In the genomic region with DNA sequence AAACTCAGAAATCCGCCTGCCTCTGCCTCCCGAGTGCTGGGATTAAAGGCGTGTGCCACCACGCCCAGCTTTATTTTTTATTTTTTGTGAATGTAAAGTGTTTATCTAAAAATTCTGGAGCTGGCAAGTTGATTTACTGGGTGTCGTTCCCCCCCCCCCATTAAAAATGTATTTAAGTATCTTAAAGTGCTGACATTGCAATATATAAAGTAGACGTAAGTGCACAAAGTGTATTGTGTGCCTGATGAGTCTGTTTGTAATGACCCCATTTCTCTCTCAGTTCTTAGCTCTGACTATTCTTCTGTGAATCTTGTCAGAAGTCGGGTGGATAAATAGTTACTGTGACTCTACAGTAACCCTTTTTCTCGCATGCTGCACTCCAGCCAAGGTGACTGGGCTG, we compare ENCODE assay signal across 20 mouse cellular contexts. TPM values are rescaled to one million over a fixed set of nuclear protein-coding genes. Genes with fewer than 3 reads are reported as not detected.
"Had no signal": no experiment of that assay in that cellular context is flagged by ENCODE, and none has a peak within 500 bp of the region (broad histone marks: within the 10 kb centered on the region; RNA-seq: fewer than 3 reads in every experiment).

No protein-coding gene starts in this region.

- H3K9me3 ChIP-seq: neural tube, embryonic 15.5 days; stomach, embryonic 15.5 days had no signal

- H3K27me3 ChIP-seq: neural tube, embryonic 15.5 days; stomach, embryonic 15.5 days had no signal

- H3K4me1 ChIP-seq: stomach, embryonic 15.5 days had no signal

- H3K4me3 ChIP-seq: neural tube, embryonic 15.5 days; stomach, embryonic 15.5 days had no signal

- H3K27ac ChIP-seq: neural tube, embryonic 15.5 days; stomach, embryonic 15.5 days; stomach, postnatal 0 days had no signal

- H3K9ac ChIP-seq: neural tube, embryonic 15.5 days; stomach, embryonic 15.5 days had no signal

- DNase-seq: retina, postnatal 1 day; right cerebral cortex, adult 18-20 months; right cerebral cortex, postnatal 14 days; right cerebral cortex, postnatal 25 days; right cerebral cortex, postnatal 4 days; spleen, adult 18-20 months; thymus, adult 18-20 months; thymus, adult 2 months; thymus, postnatal 14 days; thymus, postnatal 25 days; thymus, postnatal 36 days; thymus, postnatal 4 days had no signal

- H3K4me2 ChIP-seq: neural tube, embryonic 15.5 days; stomach, embryonic 15.5 days had no signal

RNA-seq across cellular contexts. Expression of a gene that starts 9.7 kb away (rescaled TPM):
- total RNA-seq: neutrophil, adult 5-6 weeks had no signal
- polyA plus RNA-seq: small intestine, adult 2 months; spleen, adult 2 months; stomach, embryonic 14.5 days; testis, adult 2 months; thymus, adult 2 months had no signal
